Mouse (Mus musculus) CD4-positive helper T cell, adult 2 months (primary cell): Measurements from ENCODE around the gene Fam118b.

ENCODE experiments used
- DNase-seq: peaks from one replicate; pipeline ENCODE4 v3.0.0-alpha.2; 2012; ENCODE audit warnings: low read depth, missing footprints, low spot score

The Fam118b gene

GRCm38 (mm10) chr9:35198351-35198750 lies 69.3 kb downstream of the Fam118b start:
- no peak for DNase-seq

GRCm38 (mm10) chr9:35197625-35198024 lies 70.0 kb downstream of the Fam118b start:
- DNase-seq = no peak

- peak; percentile 24 for DNase-seq
Observed at GRCm38 (mm10) chr9:35194048-35194447, 73.6 kb downstream of the Fam118b start.

GRCm38 (mm10) chr9:35192983-35193542 lies 74.5 kb downstream of the Fam118b start:
- DNase-seq = no peak

GRCm38 (mm10) chr9:35188700-35189099 lies 78.9 kb downstream of the Fam118b start:
- DNase-seq = no peak

- DNase-seq = no peak
Observed at GRCm38 (mm10) chr9:35187351-35187903, 80.2 kb downstream of the Fam118b start.

- no peak for DNase-seq
Observed at GRCm38 (mm10) chr9:35186430-35186829, 81.2 kb downstream of the Fam118b start.

- no peak for DNase-seq
Observed at GRCm38 (mm10) chr9:35183359-35183758, 84.2 kb downstream of the Fam118b start.

GRCm38 (mm10) chr9:35182832-35183231 lies 84.8 kb downstream of the Fam118b start:
- DNase-seq = no peak

- DNase-seq = no peak
Observed at GRCm38 (mm10) chr9:35176124-35176659, 91.4 kb downstream of the Fam118b start.

- DNase-seq = peak; percentile 96
Observed at GRCm38 (mm10) chr9:35175251-35176123, 92.1 kb downstream of the Fam118b start, which contains the start of gene Dcps. TSS of gene Dcps (minus strand) at chr9:35176061.

- DNase-seq = no peak
Observed at GRCm38 (mm10) chr9:35173331-35173730, 94.3 kb downstream of the Fam118b start.

- DNase-seq = no peak
Observed at GRCm38 (mm10) chr9:35170071-35170470, 97.5 kb downstream of the Fam118b start.
